Mouse (Mus musculus) CH12.LX (cell line): ENCODE measurements around the gene Apoa5.

Experiments used
- CTCF ChIP-seq, 2 experiments: IDR thresholded peaks in 1 of 2; conservative IDR thresholded peaks in 1 of 2; 2 replicates each; pipeline ENCODE4 v1.5.1; 2011 to 2012; ENCODE audit warnings: low read depth in 2 of 2, low read length in 2 of 2, improper control_type of control experiment in 1 of 2, inconsistent platforms in 1 of 2, mild to moderate bottlenecking in 1 of 2, moderate library complexity in 1 of 2
- MAFK ChIP-seq: IDR thresholded peaks from 2 replicates; pipeline ENCODE4 v1.6.1; 2011; ENCODE audit warnings: low read length, improper control_type of control experiment; ENCODE audit not compliant: insufficient replicate concordance
- NELFE ChIP-seq: IDR thresholded peaks from 2 replicates; pipeline ENCODE4 v1.6.1; 2011; ENCODE audit warnings: low read depth, low read length, improper control_type of control experiment
- POLR2A ChIP-seq: IDR thresholded peaks from 2 replicates; pipeline ENCODE4 v1.6.1; 2011; ENCODE audit warnings: low read depth, mild to moderate bottlenecking, improper control_type of control experiment, low read length
- USF1 ChIP-seq: IDR thresholded peaks from 2 replicates; pipeline ENCODE4 v1.6.1; 2014; ENCODE audit warnings: low read depth, mild to moderate bottlenecking, inconsistent platforms, low read length, improper control_type of control experiment

DNA sequence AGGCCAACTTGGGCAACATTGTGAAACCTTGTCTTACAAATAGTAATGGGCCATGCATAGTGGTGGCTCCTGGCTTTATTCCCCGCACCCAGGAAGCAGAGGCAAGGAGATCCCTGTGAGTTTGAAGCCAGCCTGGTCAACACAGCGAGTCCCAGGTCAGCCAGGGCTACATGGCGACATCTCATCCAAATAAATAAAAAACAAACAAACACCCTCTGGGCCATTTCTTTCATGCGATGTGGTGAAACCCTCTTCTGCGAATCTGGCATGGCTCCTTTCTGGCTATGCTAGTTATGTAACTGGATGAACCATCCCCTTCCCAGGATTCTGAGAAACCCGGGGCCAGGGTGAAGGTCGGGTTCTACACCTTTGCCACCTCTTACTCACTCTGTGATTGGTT is 12.3 kb upstream of the Apoa5 start:
- TF ChIP-seq POLR2A (no peak), CTCF (conservative IDR thresholded peaks at IDR 0.05 in 1 of 2, IDR thresholded peaks at IDR 0.05 in 1 of 2; ENCODE audit: low read depth in 2 of 2, low read length in 2 of 2) (no peak), NELFE (no peak), USF1 (no peak), MAFK (no peak)
